Mouse (Mus musculus) brain, embryonic 18.5 days (tissue): ENCODE data around the gene Mmp11.

Experiments used
- DNase-seq: peaks from one replicate; pipeline ENCODE4 v3.0.0-alpha.2; 2012; ENCODE audit warnings: low read depth, low spot score

Mmp11 gene

DNA sequence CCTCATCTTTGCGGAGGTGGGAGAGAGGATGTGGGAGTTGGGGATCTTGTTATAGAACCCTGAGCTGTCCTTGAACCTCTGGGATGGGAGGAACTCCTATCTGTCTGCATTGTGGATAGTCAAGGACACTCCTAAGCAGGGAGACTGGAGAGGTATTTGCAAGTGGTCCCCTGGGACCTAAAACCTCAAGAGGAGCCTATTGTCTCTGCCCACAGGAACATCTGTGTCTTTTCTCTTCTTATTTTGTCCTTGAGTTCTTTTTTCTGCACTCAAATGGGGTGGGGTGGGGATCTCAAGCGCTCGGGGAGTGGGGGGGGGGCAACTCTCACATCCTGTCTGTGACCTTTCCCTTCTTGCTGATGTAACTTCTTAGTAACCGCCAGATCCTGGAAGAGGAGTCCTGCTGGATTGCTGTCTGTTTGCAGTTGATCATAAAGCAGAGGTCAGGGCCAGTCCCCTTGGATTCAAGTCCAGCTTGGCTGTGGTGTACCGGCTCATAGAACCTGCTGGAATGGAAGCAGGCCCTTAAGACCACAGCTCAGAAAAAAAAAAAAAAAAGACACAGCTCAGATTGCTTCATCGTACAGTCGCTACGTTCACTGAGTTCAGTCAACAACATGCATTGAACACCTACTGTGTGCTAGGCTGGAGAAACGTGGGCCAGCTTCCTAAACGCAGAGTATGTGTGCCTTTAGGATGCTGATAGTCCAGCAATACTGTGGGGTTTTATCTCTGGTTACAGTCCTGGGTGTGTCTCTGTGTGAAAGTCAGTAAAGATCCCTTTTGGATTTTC is 1.8 kb upstream of the Mmp11 start:
- no peak for DNase-seq

DNA sequence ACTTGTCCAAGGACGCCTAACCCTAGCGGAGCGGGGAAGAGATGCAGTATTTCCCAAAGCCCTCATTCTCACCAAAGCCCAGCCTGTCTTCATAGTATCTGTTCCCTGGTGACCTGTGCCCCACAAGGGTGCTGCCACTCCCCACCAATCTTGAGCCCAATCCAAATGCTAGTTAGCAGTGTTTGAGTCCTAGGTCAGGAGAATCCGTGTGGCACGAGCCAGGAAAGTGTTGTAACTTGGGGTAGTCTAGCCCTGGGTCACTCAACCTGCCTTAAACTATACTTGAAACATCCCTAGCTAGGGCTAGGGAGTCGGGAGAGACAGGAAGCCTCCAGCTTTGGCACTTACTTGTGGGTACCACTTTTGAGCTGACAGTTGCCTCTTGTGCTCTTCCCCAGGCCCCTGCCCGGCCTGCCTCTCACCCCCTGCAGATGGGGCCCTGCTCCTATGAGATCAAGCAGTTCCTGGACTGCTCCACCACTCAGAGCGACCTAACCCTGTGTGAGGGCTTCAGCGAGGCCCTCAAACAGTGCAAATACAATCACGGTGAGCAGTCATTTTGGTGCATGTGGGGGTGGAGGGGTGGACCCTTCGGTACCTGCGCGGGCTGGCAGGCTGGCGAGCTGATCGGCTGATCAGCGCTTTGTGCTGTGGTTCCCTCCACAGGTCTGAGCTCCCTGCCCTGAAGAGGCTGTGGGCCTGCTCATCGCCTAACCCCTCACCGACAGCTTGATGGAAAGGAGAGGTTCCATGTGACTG is 792 bp upstream of the Mmp11 start:
- no peak for DNase-seq

DNA sequence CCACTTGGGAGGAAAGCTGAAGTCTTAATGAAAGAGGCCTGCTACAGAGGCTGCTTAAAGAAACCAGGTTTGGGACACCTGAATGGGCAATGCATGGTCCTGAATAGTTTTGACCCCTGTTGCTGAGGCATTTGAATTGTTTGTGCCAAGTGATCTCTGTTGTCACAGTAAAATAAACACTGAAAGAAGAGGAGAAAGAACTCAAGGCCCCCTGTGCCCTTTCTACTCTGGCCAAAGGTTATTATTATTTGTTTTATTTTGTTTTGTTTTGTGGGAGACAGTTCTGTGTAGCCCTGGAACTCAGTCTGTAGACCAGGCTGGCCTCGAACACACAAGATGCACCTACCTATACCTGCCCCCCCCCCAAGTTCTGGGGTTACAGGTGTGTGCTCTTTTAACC is 1.3 kb downstream of the Mmp11 start:
- no peak for DNase-seq

DNA sequence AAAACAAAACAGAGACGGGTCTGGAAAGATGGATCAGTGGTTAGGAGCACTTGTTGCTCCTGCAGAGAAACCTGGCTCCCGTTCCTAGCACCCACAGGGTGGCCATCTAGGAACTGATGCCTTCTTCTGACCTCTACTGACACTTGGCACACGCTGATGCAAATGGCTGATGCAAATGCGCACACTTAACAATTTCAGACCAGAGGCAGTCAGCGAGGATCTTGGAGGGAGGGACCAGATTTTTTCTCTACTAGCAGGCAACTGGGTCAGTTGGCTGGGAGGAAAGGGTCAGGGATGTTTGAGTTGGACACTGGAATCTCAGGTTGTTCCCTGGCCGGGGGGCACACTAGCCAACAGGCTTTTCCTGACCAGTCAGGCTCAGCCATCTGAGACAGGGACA is 3.4 kb downstream of the Mmp11 start, which contains the start of gene Chchd10:
Gene Chchd10 (plus strand): TSS at position 240 of the 400 bp plus-strand sequence.
- DNase-seq: no peak

DNA sequence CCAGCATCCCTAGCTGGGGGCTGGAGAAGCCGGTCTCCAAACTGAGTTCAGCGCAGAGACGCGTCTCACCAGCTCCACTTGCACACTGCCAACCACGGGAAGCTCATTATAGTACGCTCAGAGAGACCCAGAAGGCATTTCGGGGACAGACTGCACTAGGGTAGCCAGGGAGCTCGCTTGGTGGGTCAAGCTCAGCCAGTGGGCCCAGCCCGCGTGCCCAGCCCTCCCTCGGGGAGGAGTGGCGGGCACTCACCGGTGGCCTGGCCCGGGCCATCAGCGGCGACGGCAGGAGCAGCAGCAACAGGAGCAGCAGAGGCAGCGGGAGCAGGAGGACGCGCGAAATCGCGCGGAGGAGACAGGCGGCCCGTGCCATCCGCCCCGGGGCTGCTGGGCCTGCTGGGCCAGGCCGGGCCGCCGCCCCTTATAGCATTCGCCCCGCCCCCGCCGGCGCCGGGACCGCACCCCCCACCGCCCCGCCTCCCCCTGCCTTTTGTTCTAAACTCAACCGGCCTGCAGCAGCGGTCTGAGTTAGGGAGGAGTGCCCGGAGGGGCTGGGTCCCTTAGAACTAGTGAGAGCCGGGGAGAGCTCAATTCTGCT is 4.1 kb downstream of the Mmp11 start:
- DNase-seq: no peak

DNA sequence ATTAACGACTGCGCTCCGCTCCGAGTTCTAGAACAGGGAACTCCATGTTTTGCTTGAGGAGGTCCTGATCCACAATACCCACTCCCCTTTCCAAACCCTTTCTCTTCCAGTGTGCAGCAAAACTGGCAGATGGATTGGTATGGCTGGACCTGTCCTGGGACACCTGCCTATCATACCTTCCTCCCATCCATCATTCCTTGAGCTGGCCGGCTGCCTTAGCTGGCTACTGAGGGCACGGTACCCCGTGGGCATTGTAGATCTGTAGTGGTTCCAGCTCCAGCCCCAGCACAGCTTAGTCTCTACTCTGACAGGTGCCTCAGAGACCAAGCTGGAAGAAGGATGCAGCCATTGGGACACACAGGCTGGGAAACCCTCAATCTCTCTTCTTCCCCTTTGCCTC is 5.0 kb downstream of the Mmp11 start:
- DNase-seq: no peak

DNA sequence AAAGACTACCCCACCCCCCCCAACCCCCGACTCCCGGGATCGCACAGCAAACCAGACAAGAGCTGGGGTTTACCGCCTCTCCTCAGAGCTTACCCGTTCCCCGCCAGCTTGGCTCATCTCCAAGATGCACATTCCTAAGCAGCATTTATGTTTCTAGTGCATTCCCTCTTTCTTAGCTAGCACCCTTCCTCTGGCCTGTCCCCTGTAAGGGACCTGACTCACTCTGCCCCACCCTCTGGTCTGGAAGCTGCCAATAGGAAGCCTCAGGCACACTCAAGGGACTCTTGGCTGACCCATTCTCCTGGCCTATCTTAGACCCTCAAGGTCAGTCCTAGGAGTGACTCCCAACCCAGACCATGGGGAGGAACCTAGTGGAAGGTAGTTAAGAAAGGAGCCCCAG is 6.0 kb downstream of the Mmp11 start:
- no peak for DNase-seq

DNA sequence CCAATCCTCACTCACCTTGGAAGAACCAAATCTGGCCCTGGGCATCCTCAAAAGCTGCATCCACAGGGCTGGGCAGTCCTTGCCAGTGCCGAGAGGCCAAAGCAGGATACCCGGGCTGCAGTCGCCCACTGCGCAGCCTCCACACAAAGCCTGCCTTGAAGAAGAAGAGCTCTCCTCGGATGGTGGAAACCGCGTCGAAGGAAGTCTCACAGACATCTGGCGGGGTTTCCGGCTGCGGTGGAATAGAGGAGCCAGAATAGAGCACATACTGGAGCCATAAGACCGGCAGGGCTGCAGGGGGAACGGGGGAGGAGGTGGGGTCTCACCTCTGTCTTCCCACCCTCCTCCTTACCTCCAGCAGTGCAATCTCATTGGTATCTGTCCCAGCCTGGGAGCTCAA is 9.9 kb downstream of the Mmp11 start:
- no peak for DNase-seq

DNA sequence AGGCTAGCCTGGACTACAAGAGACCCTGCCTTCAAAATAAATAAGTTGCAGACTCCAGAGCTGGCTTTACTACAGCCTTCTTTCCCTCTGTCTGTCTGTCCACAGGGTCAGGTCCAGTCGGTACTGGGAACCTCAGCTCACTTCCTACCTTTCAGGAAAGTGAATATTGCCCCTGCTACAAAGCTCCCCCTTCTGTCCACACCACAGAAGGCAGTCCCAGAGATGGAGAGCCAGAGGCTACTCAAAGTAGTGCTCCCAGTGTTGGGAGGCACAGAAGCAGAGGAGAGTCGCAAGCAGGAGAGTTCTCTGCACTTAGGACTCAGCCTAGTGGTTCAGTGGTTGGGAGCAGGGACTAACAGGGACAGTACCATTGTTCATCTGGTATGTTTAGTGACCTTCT is 12.0 kb downstream of the Mmp11 start:
- no peak for DNase-seq

DNA sequence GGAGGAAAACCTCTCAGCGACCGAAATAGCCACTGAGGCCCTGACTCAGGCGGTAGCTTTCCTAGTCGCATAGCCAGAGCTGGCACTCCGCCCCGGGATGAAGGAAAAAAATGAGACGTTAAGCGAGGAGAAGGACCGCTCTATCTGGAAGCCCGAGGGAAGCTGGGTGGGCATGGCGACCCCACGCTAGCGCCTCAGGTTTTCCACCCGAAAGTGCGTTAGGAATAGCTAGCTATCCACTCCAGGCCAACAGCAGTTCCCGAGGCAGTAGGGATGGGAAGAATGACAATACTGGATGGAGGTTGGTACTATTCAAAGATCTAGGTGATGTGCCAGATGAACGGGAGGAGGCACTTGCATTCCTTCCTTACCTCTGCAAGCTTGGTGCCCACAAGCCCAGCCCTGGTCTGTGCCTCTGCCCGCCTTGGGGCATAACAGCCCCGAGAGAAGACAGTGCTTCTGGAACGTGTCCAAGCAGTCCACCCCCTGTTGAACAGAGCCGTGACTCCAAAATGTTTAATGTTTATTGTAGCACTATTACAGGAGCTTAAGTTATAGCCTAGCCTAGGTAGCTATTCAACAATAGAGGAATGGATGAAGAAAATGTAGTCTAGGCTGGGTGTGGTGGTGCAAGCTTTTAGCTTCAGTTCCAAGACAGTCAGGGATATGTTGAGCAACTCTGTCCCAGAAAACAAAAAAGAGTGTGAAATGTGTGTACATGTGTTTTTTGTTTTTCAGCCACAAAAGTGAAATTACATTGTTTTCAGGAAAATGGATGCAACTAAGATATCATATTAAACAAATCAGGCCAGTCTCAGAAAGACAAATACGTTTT is 14.4 kb downstream of the Mmp11 start:
- no peak for DNase-seq

DNA sequence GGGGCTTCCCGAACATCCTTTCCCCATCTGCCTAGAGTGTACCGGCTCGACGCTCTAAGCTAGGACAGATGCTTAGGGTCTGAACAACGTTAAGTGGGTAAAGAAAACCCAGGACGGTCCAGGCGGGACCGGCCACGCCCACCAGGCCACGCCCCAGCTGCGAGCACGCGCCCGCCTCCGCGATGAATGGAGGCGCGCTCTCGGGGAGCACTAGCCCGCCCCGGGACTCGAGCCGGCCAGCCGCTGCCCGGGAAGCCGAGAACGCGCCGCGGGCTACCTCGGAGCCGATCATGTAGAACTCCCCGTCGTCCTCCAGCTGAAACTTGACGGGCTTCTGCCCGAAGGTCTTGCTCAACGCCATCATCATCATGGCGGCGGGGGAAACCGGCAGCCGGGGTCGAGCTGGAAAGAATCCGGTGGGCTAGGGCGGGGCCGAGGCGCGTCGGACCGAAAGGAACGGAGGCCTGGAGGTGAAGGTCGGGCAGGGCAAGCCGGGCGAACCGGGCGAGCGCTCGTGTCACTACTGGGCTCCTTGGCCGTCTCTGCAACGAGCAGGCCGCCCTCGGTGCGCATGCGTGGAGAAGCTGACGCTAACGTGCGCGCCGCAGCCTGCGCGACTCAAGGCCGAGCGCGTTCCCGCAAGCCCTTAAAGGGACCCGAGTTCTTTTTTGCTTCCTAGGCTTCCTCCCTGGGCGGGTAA is 15.1 kb downstream of the Mmp11 start, which contains the start of gene Smarcb1:
Gene Smarcb1 (minus strand): TSS at position 592 of the 700 bp plus-strand sequence.
- peak; percentile 90 for DNase-seq

DNA sequence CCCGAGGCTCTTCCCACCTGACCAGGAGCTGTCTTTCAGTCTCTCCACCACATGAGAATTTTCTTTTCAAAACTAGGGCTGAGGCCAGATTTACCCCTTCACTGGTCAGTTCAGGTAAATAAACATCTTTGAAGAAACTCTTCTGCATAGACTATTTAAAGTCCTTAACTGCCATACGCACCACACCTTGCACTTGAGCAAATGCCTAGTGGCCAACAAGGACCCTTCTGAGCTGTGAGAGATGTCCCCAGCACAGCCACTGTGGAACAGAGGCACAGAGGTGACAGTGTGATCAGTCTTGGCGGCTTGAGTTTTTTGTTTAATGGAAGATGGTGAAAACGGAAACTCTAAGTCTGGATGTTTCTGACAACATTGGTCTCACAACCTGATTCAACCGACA is 17.3 kb downstream of the Mmp11 start:
- no peak for DNase-seq

DNA sequence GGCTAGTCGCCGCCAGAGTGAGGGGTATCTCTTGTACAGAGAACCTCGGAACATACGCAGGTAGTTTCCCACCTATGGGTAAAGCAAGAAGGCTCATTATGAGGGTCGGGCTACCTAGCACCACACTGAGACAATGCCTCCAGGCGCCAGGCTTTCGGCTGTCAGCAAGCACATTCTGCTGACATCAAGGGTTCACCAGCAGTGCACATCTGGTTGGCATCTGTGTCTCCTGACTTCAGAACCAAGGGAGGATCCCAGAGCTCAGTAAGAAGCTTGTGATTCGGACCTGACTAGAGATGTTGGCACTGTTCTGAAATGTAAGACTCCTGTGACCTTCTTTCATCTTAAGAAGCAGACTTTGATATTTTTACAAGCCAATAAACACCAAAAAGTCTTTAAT is 19.5 kb downstream of the Mmp11 start:
- no peak for DNase-seq

DNA sequence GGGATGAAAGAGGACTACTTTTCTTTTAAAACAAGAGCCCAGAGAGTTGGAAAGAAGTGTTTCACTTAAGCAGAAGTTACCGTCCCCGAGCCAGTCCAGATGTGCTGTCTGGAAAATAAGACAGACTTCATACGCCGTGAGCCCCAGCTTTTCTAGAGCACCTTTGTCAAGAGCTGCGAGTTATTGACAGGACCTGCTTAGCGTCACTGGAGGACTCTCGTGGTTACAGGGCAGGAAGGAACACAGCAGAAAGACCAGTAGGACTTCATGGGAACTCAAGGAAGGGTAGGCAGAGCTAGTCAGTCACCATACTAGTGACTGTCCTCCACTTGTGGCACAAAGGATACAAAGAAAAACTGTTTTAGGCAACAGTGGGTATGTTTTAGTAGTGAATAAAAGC is 20.7 kb downstream of the Mmp11 start:
- DNase-seq: no peak

DNA sequence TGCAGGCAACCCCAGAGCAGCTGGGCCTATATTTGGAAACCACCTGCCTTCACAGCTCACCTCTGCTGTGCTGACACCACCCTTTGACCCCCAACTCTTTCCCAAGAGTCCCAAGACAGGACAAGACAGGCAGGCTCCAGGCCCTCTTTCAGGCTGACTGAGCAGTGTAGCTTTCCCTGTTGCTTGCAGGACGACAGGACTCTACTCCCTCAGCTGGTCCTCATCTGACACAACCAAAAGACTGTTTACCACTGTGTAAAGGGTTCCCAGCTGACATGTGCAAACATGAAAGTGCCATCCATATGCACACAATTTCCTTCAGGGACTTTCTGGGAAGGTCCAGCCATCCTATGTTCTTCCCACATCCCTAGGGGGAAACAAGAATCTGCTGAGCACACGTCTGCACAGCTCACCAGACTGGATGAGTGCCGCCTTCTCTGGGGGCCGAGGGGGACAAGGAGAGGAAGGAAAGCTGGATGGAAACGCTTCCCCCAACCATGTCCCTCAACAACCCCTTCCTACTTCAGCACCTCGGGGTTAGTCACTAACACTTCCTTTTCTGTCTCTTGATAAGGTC is 23.2 kb downstream of the Mmp11 start:
- DNase-seq: no peak

DNA sequence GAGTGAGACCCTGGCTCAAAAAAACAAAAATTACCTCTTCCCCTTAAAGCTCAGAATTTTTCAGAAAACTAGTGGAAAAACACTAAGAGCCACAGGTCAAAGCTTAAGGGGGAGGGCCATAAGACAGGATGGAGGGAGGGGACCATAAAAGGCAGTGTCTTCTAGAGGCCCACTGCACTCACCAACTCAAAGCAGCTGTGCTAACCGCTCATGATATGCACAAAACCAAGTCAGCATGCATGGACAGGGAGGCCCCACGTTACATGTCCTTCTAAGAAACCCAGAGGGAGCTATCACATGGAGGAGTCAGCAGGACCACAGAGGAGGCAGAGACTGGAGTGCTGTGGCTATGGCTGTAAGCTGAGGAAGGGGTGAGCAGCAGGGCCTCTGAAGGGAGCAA is 25.6 kb downstream of the Mmp11 start:
- no peak for DNase-seq

DNA sequence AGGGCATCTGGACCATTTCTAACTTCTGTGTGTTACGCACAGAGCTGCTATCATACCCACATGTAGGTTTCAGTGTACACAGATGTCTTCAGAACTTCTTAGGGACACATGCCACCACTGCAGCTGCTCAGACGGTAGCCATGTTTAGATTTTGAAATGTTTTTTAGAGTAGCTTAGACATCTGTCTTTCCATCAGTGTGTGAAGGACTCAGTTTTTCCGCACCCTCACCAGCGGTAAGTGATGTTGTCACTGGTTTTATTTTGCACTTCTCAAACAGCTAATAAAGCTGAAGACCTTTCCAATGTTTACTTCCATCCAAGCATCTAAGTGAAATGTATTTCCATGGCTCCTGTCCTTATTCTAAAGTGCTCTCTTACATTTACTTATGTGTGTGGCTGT is 29.4 kb downstream of the Mmp11 start:
- DNase-seq: no peak

DNA sequence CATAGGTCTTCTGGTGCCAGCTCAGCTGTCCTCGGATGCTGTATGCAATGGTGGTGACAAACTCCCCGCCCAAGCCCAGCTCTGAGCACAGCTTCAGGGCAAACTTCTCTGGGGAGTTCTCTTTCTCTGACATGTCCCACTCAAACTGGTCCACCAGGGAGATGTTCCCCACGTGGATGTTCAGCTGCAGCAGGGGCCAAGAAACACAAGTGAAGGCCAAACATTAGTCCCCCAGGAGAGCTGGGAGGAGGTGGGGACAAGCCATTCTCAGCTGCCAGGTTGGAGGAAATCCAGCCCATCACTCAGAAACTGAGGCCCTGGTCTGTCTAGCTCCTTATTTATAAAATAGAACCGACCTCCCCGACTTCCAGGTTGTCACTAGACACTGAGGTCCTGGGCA is 31.9 kb downstream of the Mmp11 start:
- DNase-seq: no peak

DNA sequence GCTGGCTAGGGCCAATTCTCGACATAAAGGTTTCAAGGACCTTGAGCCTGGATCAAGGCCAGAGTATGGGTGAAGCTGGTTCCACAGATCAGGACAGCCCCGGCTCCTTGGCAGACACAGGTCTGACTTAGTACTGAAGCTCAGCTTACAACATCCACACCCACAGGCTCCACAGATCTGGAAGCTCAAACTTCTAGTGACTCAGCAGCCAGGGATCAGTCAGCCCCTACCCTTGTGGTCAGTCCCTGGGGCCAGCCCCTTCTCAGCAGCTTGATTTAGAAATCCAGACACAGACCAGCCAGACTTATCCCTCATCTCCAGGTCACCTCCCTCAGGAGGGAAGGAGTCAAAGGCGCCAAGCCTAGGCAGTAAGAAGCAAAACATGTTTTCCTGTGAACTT is 37.5 kb downstream of the Mmp11 start:
- DNase-seq: no peak

DNA sequence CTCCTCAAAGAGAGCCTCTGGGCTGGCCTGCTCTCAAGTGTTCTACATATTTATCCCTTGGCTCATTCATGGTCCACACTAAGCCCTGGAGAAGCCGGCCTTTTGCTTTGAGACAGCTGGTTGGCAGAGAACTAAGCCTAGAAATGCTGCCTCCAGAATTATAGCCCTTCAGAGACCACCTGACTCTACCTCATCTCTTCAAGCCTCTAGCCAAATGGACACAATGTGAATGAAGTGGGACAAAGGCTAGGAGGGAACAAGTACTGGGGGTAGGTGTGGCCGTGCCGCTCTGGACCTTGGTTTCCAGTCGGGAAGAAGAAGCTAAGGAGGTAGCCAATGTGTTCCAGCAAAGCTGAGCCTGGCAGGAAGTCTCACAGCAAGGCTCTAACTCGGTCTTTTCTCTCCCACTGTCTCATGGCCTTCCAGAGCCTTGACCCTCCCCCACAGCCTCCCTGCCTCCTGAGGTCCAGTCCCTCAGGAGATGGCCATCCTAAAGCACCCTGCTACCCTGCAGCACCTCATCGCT is 38.2 kb downstream of the Mmp11 start:
- DNase-seq: no peak

DNA sequence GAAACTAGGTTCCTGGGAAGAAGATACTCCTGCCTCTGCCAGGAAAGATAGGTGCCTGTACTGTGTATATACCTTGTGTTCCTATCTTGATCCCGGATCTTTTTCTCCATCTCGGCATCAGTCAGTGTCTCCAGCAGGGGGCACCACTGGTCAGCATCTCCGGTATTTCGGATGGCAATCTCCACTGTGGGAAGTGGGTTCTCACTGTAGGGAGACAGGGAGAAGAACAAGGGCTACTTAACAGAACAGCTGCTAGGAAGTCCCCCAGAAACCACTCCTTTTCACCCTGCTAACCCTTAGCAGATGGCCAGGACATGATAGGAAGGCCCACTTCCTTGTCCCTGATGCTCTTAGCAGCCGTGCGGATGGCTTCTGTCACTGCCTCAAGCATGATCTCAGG is 38.9 kb downstream of the Mmp11 start:
- no peak for DNase-seq
